Mouse (Mus musculus) heart, embryonic 16.5 days (tissue): ENCODE data around the gene Iqgap2. TPM values are rescaled to one million over a fixed set of nuclear protein-coding genes. Genes with fewer than 3 reads are reported as not detected.

Source experiments
- ATAC-seq: fragments of 200-750 bp; cut with Nextera tagmentation; replicated peaks from 2 replicates; pipeline ENCODE4 v1.8.0; 2017; ENCODE audit warnings: moderate number of reproducible peaks; ENCODE audit not compliant: insufficient read depth, low FRiP score; ENCODE audit errors: extremely low read depth
- H3K27ac ChIP-seq: fragments of 300-500 bp; sonication (generic); 2 replicates; pipeline ENCODE4 v1.5.1; 2014; ENCODE audit warnings: mild to moderate bottlenecking, low read length, control low read depth, moderate library complexity
- H3K27me3 ChIP-seq: fragments of 300-500 bp; sonication (generic); 2 replicates; pipeline ENCODE4 v1.6.1; 2014; ENCODE audit warnings: low read length, mixed read lengths; ENCODE audit not compliant: control insufficient read depth, insufficient read depth
- H3K36me3 ChIP-seq: fragments of 300-500 bp; sonication (generic); 2 replicates; pipeline ENCODE4 v1.6.1; 2014; ENCODE audit not compliant: control insufficient read depth, insufficient read depth
- H3K4me1 ChIP-seq: fragments of 300-500 bp; sonication (generic); 2 replicates; pipeline ENCODE4 v1.6.1; 2014; ENCODE audit warnings: low read length, mixed read lengths; ENCODE audit not compliant: control insufficient read depth, insufficient read depth
- H3K4me2 ChIP-seq: fragments of 300-500 bp; sonication (generic); 2 replicates; pipeline ENCODE4 v1.6.1; 2014; ENCODE audit warnings: low read depth, mild to moderate bottlenecking, control low read depth, low read length
- H3K4me3 ChIP-seq: fragments of 300-500 bp; sonication (generic); 2 replicates; pipeline ENCODE4 v1.5.1; 2014; ENCODE audit warnings: mild to moderate bottlenecking, control low read depth, low read length
- H3K9ac ChIP-seq: fragments of 300-500 bp; sonication (generic); 2 replicates; pipeline ENCODE4 v1.6.1; 2014; ENCODE audit warnings: low read length, control low read depth
- H3K9me3 ChIP-seq: fragments of 300-500 bp; sonication (generic); replicated peaks from 2 replicates; pipeline ENCODE4 v1.6.1; 2016; ENCODE audit warnings: low read length; ENCODE audit not compliant: control insufficient read depth
- WGBS: fragments of 180-500 bp; shearing (Covaris S2); extraction: QIAGEN DNeasy Blood & Tissue Kit; methylation state at CpG from one replicate; pipeline ENCODE4 v1.1.7; 2014; 5-methylcytosine and 5-hydroxymethylcytosine counted together
- polyA plus RNA-seq: library from polyadenylated mRNA; unstranded; fragments of >200 nt; fragmentation: Nextera tagmentation; extraction: Ambion mirVana; gene quantifications from 2 replicates; pipeline ENCODE4 v1.2.1, GENCODE M21; 2015

The Iqgap2 gene
- polyA plus RNA-seq, 1 experiment from 2014 or later, result 4.6 TPM

DNA sequence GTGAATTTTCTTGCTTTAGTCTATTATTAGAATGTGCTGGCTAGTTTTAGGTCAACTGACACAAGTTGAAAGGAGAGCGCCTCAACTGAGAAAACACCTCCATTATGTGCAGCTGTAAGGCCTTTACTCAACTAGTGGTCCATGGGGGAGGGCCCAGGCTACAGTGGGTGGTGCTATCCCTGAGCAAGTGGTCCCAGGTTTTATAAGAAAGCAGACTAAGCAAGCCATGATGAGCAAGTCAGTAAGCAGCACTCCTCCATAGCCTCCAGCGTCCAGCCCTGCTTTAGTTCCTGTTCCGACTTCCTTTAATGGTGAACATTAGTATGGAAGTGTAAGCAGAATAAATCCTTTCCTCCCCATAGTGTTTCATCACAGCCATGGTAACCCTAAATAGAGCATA lies 11.0 kb upstream of the Iqgap2 start:
- WGBS, result 90% methylated on average over 3 of the region's 3 CpGs
- Histone ChIP-seq H3K4me1 (no peaks in the 10 kb centered on the region), H3K36me3 (no peaks in the 10 kb centered on the region), H3K27me3 (no peaks in the 10 kb centered on the region), H3K9me3 (peaks cover 7% of the 10 kb centered on the region), H3K4me3 (no peak overlapping the region), H3K9ac (no peak overlapping the region), H3K27ac (no peak overlapping the region), H3K4me2 (no peak overlapping the region)
- no peak for ATAC-seq

DNA sequence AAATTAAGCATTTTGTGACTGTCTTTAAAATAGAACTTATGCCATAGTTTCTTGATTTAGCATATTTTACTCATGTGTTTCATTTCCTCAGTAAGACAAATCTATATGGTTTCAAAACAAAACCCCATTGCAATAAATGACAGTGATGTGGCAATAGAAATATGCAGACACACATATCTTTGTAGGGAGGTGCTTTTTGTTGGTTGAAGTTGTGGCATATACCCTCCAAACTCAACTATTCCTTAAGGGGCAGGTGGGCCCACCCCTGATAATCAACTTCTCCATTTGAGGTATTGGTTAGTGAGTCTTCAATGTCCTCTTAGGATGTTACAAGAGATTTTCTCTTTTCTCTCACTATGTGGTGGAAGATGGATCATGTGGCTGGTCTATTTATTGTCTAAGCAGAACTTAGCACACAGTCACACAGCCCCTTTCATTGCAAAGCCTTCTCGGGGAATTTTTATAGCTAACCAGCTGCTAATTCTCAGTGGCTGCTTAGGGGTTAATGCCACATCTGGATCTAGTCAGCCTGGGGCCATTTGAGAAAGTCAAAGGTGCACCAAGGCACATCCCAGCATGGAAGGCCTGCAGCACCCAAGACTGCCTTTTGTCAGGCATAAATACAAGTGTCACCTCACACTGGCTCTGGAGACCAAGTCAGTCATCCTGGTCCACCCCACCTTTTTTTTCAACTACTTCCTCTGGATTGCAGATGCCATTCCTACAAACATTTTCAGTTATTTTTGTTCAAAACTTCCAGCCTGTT lies 8.3 kb upstream of the Iqgap2 start:
- no peak overlapping the region for H3K9ac ChIP-seq
- 82% methylated on average over 1 of the region's 1 CpGs for WGBS
- no peaks in the 10 kb centered on the region for H3K4me1 ChIP-seq

DNA sequence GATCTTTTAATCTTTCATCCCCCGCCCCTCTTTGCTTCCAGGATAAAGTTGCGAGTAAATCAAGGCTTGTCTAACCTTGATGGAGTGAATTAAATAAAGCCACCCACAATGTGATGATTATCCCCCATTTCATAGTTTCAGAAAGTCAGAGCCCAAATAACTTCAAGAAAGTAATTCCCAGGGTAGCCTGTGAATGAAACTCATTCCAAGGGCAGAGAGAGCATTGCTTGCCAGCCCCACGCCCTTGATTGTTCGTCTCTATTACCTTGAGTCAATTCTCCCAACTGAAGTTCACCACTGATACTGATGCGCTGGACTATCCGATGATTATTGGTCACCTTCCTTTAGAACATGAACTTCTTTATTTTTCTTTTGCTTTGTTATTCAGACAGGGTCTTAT lies 4.8 kb upstream of the Iqgap2 start:
- peaks cover 5% of the 10 kb centered on the region; the same call in 1 of the 2 replicates for H3K27me3 ChIP-seq
- no peak overlapping the region for H3K27ac ChIP-seq
- H3K9ac ChIP-seq, result no peak overlapping the region
- H3K36me3 ChIP-seq, result no peaks in the 10 kb centered on the region
- no peak for ATAC-seq
- no peak overlapping the region for H3K4me2 ChIP-seq
- H3K9me3 ChIP-seq, result no peaks in the 10 kb centered on the region
- no peaks in the 10 kb centered on the region for H3K4me1 ChIP-seq
- no peak overlapping the region for H3K4me3 ChIP-seq
- 84% methylated on average over 6 of the region's 6 CpGs for WGBS

More for the DNA sequence above, 8.3 kb upstream of the Iqgap2 start:
- Histone ChIP-seq H3K27me3 (0 out of 2 replicates have a peak, but pooled peaks cover 2% of the 10 kb centered on the region), H3K36me3 (no peaks in the 10 kb centered on the region), H3K9me3 (peaks cover 3% of the 10 kb centered on the region; the same call in 1 of the 2 replicates), H3K4me2 (no peak overlapping the region), H3K27ac (no peak overlapping the region), H3K4me3 (no peak overlapping the region)
- ATAC-seq, result no peak

DNA sequence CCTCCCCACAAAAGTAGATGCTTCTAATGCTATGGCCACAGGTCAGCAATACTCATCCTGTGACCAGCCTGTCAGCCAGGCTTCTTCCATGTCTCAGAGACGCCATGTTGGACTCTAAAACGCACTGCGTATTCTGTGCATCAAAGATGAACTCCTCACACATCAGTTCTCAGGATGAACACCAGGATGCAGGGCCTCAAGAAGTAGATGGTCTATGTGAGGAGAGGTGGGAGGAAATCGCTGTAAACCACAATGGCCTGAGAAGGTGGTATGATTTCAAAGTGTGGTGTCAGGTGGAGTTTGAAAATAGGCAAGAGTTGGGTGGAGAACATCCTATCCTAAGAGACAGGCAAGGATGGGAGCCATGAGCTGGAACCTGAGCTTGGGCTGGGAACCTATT lies 1.4 kb upstream of the Iqgap2 start:
- H3K4me1 ChIP-seq, result peaks cover 7% of the 10 kb centered on the region
- H3K27me3 ChIP-seq, result peaks cover 5% of the 10 kb centered on the region; the same call in 1 of the 2 replicates
- H3K4me3 ChIP-seq, result no peak overlapping the region
- ATAC-seq, result no peak
- H3K4me2 ChIP-seq, result no peak overlapping the region
- H3K9me3 ChIP-seq, result no peaks in the 10 kb centered on the region
- no peak overlapping the region for H3K9ac ChIP-seq
- no peaks in the 10 kb centered on the region for H3K36me3 ChIP-seq
- 87% methylated on average over 4 of the region's 4 CpGs for WGBS
- H3K27ac ChIP-seq, result no peak overlapping the region

DNA sequence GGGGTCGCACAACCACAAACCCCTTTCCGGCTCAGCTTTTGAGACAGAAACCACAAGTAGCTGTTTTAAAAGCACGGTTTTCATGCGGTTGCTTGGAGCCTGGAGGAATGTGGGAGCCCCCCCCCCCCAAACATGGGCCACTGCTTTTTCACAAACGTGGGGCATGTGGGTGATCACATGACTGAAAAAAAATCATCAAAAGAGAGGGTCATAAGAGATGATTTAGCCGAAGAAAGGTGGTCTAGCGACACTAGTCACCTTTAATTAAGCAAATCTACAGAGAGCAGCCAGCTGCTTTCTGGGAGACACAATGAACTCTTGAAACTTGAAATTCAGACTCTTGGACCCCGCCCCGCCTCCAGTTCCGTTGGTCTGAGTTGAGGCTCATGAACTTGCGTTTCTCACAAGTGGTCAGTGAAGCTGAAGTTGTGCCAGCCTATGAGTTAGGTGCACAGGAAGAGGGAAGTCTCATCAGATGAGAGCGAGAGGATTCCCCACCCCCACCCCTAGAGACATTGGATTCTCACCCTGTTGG lies 956 bp upstream of the Iqgap2 start:
- H3K4me1 ChIP-seq, result peaks cover 7% of the 10 kb centered on the region
- H3K36me3 ChIP-seq, result no peaks in the 10 kb centered on the region
- peak overlapping the region; percentile 66 for H3K4me3 ChIP-seq
- H3K9me3 ChIP-seq, result no peaks in the 10 kb centered on the region
- ATAC-seq, result no peak
- H3K4me2 ChIP-seq, result peak overlapping the region; percentile 100
- peaks cover 5% of the 10 kb centered on the region; the same call in 1 of the 2 replicates for H3K27me3 ChIP-seq
- peak overlapping the region; percentile 78 for H3K9ac ChIP-seq
- no peak overlapping the region for H3K27ac ChIP-seq
- WGBS, result 18% methylated on average over 12 of the region's 12 CpGs

DNA sequence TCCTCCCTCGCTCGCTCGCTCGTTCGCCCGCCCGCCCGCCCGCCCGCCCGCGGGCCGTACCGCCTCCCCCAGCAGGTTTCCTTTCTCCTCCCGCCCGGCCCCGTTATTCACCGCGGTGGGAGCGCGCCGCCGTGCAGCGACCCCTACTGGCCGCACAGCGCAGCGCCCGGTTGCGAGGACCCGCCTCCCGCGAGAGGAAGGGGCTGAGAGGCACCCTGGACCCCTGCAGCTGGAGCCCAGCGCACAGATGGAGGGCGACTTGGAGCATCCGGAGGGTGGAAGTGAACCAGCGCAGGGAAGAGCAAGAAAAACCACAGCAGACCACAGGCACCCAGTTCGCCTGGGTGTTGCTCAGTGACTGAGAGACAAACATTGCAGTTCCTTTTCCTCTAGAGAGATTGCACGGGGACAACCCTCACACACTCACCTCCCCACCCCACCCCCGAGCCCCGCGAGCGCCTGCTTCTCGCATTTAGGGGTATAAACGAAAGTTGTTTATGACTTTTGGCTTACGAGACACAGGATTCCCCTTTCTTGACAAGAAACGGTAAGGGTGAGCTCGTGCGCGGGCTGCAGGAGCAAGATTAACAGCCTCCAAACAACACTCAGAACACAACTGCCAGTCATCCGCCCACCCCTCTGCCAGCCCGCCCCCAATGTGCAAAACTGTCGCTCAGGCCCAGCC lies 346 bp upstream of the Iqgap2 start:
- H3K4me3 ChIP-seq, result peak overlapping the region; percentile 66
- WGBS, result under 1% methylated on average over 39 of the region's 52 CpGs
- no peaks in the 10 kb centered on the region for H3K36me3 ChIP-seq
- peaks cover 5% of the 10 kb centered on the region; the same call in 1 of the 2 replicates for H3K27me3 ChIP-seq
- H3K9me3 ChIP-seq, result no peaks in the 10 kb centered on the region
- peak overlapping the region; percentile 55; the same call in 1 of the 2 replicates for H3K27ac ChIP-seq
- ATAC-seq, result peak; percentile 80
- H3K9ac ChIP-seq, result peak overlapping the region; percentile 78
- H3K4me1 ChIP-seq, result peaks cover 7% of the 10 kb centered on the region
- peak overlapping the region; percentile 100 for H3K4me2 ChIP-seq

DNA sequence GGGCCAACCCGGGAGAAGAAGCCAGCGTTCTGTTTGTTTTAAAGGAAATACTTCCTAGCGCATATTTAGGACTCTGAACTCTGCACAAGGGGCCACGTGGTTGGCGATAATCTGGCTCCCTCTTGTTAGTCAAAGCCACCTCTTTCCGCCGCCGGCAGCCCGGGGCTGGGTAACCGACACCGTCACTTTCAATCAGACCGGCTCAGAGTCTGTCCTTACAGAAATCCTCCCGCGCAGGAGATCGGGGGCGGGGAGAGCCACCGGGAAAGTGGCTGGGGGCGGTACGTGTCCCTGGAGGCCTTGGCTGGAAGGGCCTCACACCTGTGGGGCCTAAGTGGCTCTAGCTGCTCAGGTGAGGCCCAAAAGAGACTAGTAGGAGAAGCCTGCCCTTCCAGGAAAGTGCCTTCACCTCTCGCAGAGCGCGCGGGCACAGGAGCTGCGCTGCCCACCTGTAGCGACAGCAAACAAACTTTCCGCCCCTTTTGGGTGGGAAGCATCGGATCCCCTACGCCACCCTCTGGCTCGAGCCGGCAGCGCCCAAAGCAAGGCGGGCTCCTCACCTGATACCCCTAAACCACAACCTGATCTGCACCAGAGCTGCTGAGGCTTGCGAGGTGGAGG lies 761 bp downstream of the Iqgap2 start:
- Histone ChIP-seq H3K4me2 (peak overlapping the region; percentile 100), H3K9me3 (no peaks in the 10 kb centered on the region), H3K36me3 (no peaks in the 10 kb centered on the region), H3K27me3 (peaks cover 5% of the 10 kb centered on the region; the same call in 1 of the 2 replicates), H3K9ac (peak overlapping the region; percentile 78), H3K4me1 (peaks cover 7% of the 10 kb centered on the region), H3K27ac (no peak overlapping the region; the same call in 1 of the 2 replicates), H3K4me3 (peak overlapping the region; percentile 66)
- under 1% methylated on average over 33 of the region's 33 CpGs for WGBS
- peak; percentile 39; the same call in 1 of the 2 replicates for ATAC-seq

- H3K27me3 ChIP-seq, result peaks cover 3% of the 10 kb centered on the region; the same call in 1 of the 2 replicates
- peak overlapping the region; percentile 100 for H3K4me2 ChIP-seq
- H3K9me3 ChIP-seq, result no peaks in the 10 kb centered on the region
- no peak overlapping the region for H3K27ac ChIP-seq
- H3K4me3 ChIP-seq, result no peak overlapping the region
- H3K36me3 ChIP-seq, result no peaks in the 10 kb centered on the region
- 26% methylated on average over 8 of the region's 8 CpGs for WGBS
- H3K9ac ChIP-seq, result no peak overlapping the region
- peaks cover 7% of the 10 kb centered on the region for H3K4me1 ChIP-seq
- no peak for ATAC-seq
Measured at GRCm38 (mm10) chr13:95889981-95890545, 1.7 kb downstream of the Iqgap2 start.
